Mouse (Mus musculus) activated CD4-positive, CD25-positive, alpha-beta regulatory T cell, adult 9 weeks (primary cell): ENCODE results near the gene Nop9. TPM values are rescaled to one million over a fixed set of nuclear protein-coding genes. Genes with fewer than 3 reads are reported as not detected.

Source experiments
- polyA plus RNA-seq: library from polyadenylated mRNA; unstranded; fragments of 100-300 nt; shearing (Covaris generic); gene quantifications from one replicate; pipeline ENCODE4 v1.2.1, GENCODE M21; 2017

Gene Nop9
- 15.6 TPM for polyA plus RNA-seq

GRCm38 (mm10) chr14:55745180-55745860, at the start of gene Nop9, which contains the start of gene Dhrs1:
Gene Nop9, plus strand, starts transcription at chr14:55745693.
Gene Dhrs1, minus strand, starts transcription at chr14:55745690.

GRCm38 (mm10) chr14:55713729-55714122, 31.8 kb upstream of the Nop9 start, which contains the start of gene Tgm1:
Gene Tgm1, minus strand, starts transcription at chr14:55713926.

GRCm38 (mm10) chr14:55721700-55722437, 23.6 kb upstream of the Nop9 start, which contains the start of gene Rabggta:
Gene Rabggta, minus strand, starts transcription at chr14:55722263.

GRCm38 (mm10) chr14:55758363-55758784, 12.9 kb downstream of the Nop9 start, which contains the start of gene Cideb:
Gene Cideb, minus strand, starts transcription at chr14:55758458.

GRCm38 (mm10) chr14:55761163-55761562, 15.7 kb downstream of the Nop9 start, which contains the start of gene Ltb4r2:
Gene Ltb4r2, plus strand, starts transcription at chr14:55761428.

GRCm38 (mm10) chr14:55765696-55766095, 20.2 kb downstream of the Nop9 start, which contains the start of gene Ltb4r1:
Gene Ltb4r1, plus strand, starts transcription at chr14:55765962.

GRCm38 (mm10) chr14:55783958-55784235, 38.4 kb downstream of the Nop9 start, which contains the start of gene Adcy4:
Gene Adcy4, minus strand, starts transcription at chr14:55784095.

GRCm38 (mm10) chr14:55788256-55789050, 43.0 kb downstream of the Nop9 start, which contains the start of gene Ripk3:
Gene Ripk3, minus strand, starts transcription at chr14:55788865.

Other genes starting within 250 kb of the Nop9 start
- not detected for gene Cpne6, start 235.2 kb upstream of the Nop9 start, polyA plus RNA-seq
- 0.07 TPM for gene Nrl, start 220.7 kb upstream of the Nop9 start, polyA plus RNA-seq
- 46.5 TPM for gene Pck2, start 205.4 kb upstream of the Nop9 start, polyA plus RNA-seq
- 159 TPM for gene Dcaf11, start 185.7 kb upstream of the Nop9 start, polyA plus RNA-seq
- 4.7 TPM for gene A730061H03Rik, start 185.3 kb upstream of the Nop9 start, polyA plus RNA-seq
- not detected for gene Fitm1, start 170.1 kb upstream of the Nop9 start, polyA plus RNA-seq
- 1,178 TPM for gene Psme1, start 167.6 kb upstream of the Nop9 start, polyA plus RNA-seq
- gene Emc9, start 160.4 kb upstream of the Nop9 start, polyA plus RNA-seq: 32.1 TPM
- gene Psme2, start 154.6 kb upstream of the Nop9 start, polyA plus RNA-seq: 1,001 TPM
- gene Rnf31, start 154.0 kb upstream of the Nop9 start, polyA plus RNA-seq: 79.7 TPM
- gene Irf9, start 142.1 kb upstream of the Nop9 start, polyA plus RNA-seq: 209 TPM
- gene Rec8, start 127.7 kb upstream of the Nop9 start, polyA plus RNA-seq: 10.1 TPM
- 74.4 TPM for gene Ipo4, start 109.7 kb upstream of the Nop9 start, polyA plus RNA-seq
- gene Gm49378, start 107.8 kb upstream of the Nop9 start, polyA plus RNA-seq: 2.5 TPM
- 95.5 TPM for gene Tm9sf1, start 101.9 kb upstream of the Nop9 start, polyA plus RNA-seq
- 1.4 TPM for gene Tssk4, start 95.5 kb upstream of the Nop9 start, polyA plus RNA-seq
- 120 TPM for gene Mdp1, start 85.2 kb upstream of the Nop9 start, polyA plus RNA-seq
- 49.3 TPM for gene Gmpr2, start 73.8 kb upstream of the Nop9 start, polyA plus RNA-seq
- gene Nedd8, start 73.6 kb upstream of the Nop9 start, polyA plus RNA-seq: 452 TPM
- gene Tinf2, start 63.9 kb upstream of the Nop9 start, polyA plus RNA-seq: 62.3 TPM
- 0.39 TPM for gene Tgm1, start 31.8 kb upstream of the Nop9 start, polyA plus RNA-seq
- 71.3 TPM for gene Rabggta, start 23.4 kb upstream of the Nop9 start, polyA plus RNA-seq
- gene Dhrs1, start within 50 bp of the Nop9 start, polyA plus RNA-seq: 56.9 TPM
- gene Cideb, start 12.8 kb downstream of the Nop9 start, polyA plus RNA-seq: not detected
- gene Ltb4r2, start 15.7 kb downstream of the Nop9 start, polyA plus RNA-seq: not detected
- gene Ltb4r1, start 20.3 kb downstream of the Nop9 start, polyA plus RNA-seq: 3.1 TPM
- gene Adcy4, start 38.4 kb downstream of the Nop9 start, polyA plus RNA-seq: 0.11 TPM
- gene Ripk3, start 43.2 kb downstream of the Nop9 start, polyA plus RNA-seq: 81.9 TPM
- gene Nfatc4, start 77.5 kb downstream of the Nop9 start, polyA plus RNA-seq: not detected
- 1.5 TPM for gene Nynrin, start 108.3 kb downstream of the Nop9 start, polyA plus RNA-seq
- not detected for gene Cbln3, start 138.7 kb downstream of the Nop9 start, polyA plus RNA-seq
- gene Khnyn, start 139.3 kb downstream of the Nop9 start, polyA plus RNA-seq: 115 TPM
- 75.8 TPM for gene Sdr39u1, start 154.6 kb downstream of the Nop9 start, polyA plus RNA-seq
- gene Cma1, start 199.0 kb downstream of the Nop9 start, polyA plus RNA-seq: not detected
- not detected for gene Cma2, start 205.3 kb downstream of the Nop9 start, polyA plus RNA-seq